Mouse (Mus musculus) heart, embryonic 11.5 days (tissue): Measurements from ENCODE around the gene Cetn3. TPM values are rescaled to one million over a fixed set of nuclear protein-coding genes. Genes with fewer than 3 reads are reported as not detected.

Source experiments
- ATAC-seq: fragments of 200-750 bp; cut with Nextera tagmentation; replicated peaks from 2 replicates; pipeline ENCODE4 v1.8.0; 2017; ENCODE audit warnings: moderate library complexity; ENCODE audit not compliant: insufficient number of reproducible peaks, low FRiP score, low TSS enrichment
- H3K27ac ChIP-seq: fragments of 300-500 bp; sonication (generic); 2 replicates; pipeline ENCODE4 v1.5.1; 2014; ENCODE audit warnings: mild to moderate bottlenecking, low read depth, low read length
- H3K27me3 ChIP-seq: fragments of 300-500 bp; sonication (generic); 2 replicates; pipeline ENCODE4 v1.6.1; 2014; ENCODE audit warnings: mild to moderate bottlenecking, low read length, mixed read lengths; ENCODE audit not compliant: control insufficient read depth, insufficient read depth
- H3K36me3 ChIP-seq: fragments of 300-500 bp; sonication (generic); 2 replicates; pipeline ENCODE4 v1.6.1; 2014; ENCODE audit warnings: mild to moderate bottlenecking, low read length, moderate library complexity, mixed read lengths; ENCODE audit not compliant: control insufficient read depth, insufficient read depth
- H3K4me1 ChIP-seq: fragments of 300-500 bp; sonication (generic); 2 replicates; pipeline ENCODE4 v1.6.1; 2014; ENCODE audit warnings: low read length; ENCODE audit not compliant: control insufficient read depth, insufficient read depth
- H3K4me2 ChIP-seq: fragments of 300-500 bp; sonication (generic); 2 replicates; pipeline ENCODE4 v1.6.1; 2014; ENCODE audit warnings: mild to moderate bottlenecking, moderate library complexity
- H3K4me3 ChIP-seq: fragments of 300-500 bp; sonication (generic); 2 replicates; pipeline ENCODE4 v1.5.1; 2014; ENCODE audit warnings: low read depth, low read length
- H3K9ac ChIP-seq: fragments of 300-500 bp; sonication (generic); 2 replicates; pipeline ENCODE4 v1.6.1; 2014; ENCODE audit warnings: mild to moderate bottlenecking, low read depth, low read length, moderate library complexity
- H3K9me3 ChIP-seq: fragments of 300-500 bp; sonication (generic); replicated peaks from 2 replicates; pipeline ENCODE4 v1.6.1; 2016; ENCODE audit warnings: low read length; ENCODE audit not compliant: control insufficient read depth
- WGBS: fragments of 180-500 bp; shearing (Covaris S2); extraction: QIAGEN DNeasy Blood & Tissue Kit; methylation state at CpG from one replicate; pipeline ENCODE4 v1.1.7; 2014; ENCODE audit not compliant: insufficient replicate concordance; 5-methylcytosine and 5-hydroxymethylcytosine counted together
- polyA plus RNA-seq: library from polyadenylated mRNA; unstranded; fragments of >200 nt; fragmentation: Nextera tagmentation; extraction: Ambion mirVana; gene quantifications from 2 replicates; pipeline ENCODE4 v1.2.1, GENCODE M21; 2014

Gene Cetn3
- polyA plus RNA-seq: 220 and 240 TPM in 2 replicates

GRCm38 (mm10) chr13:81782971-81783404 is at the start of gene Cetn3:
Cetn3 (plus strand) TSS chr13:81783077.
- Histone ChIP-seq H3K4me3 (peak within 1 kb of the TSS; percentile 61), H3K4me1 (peaks cover 11% of the 10 kb centered on the region), H3K4me2 (peak within 1 kb of the TSS; percentile 77), H3K36me3 (no peaks in the 10 kb centered on the region), H3K9me3 (no peaks in the 10 kb centered on the region), H3K27ac (peak within 1 kb of the TSS; percentile 97), H3K27me3 (no peaks in the 10 kb centered on the region), H3K9ac (peak within 1 kb of the TSS; percentile 84)
- 0% methylated on average over 29 of the region's 29 CpGs for WGBS
- peak; percentile 90 for ATAC-seq

DNA sequence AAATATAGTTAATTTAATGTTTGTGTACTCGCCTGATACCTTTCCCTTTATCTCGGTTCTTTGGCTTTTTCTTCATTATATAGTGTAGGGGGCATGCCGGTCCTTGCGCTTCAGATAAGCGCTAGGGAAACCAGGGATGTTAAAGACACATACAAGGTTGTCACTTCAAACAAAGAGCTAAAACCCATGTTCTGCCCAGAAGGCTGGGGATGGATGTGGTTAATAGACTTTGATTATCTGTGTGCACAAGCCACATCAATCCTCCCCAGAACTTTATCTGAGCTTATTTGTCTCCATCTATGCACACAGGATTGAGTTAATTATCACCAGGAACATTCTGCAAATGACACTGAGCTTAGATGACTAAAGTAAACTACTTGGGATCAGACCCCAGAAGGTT is 46.3 kb upstream of the Cetn3 start:
- Histone ChIP-seq H3K4me2 (no peak overlapping the region), H3K27me3 (no peaks in the 10 kb centered on the region), H3K9ac (no peak overlapping the region), H3K4me3 (no peak overlapping the region), H3K4me1 (no peaks in the 10 kb centered on the region), H3K9me3 (no peaks in the 10 kb centered on the region), H3K27ac (no peak overlapping the region), H3K36me3 (no peaks in the 10 kb centered on the region)
- WGBS: 74% methylated on average over 5 of the region's 5 CpGs
- no peak for ATAC-seq

GRCm38 (mm10) chr13:81740898-81741297 is 42.0 kb upstream of the Cetn3 start:
- ATAC-seq: 0 out of 2 replicates have a peak, but pooled peaks have one; percentile 10
- whole genome bisulfite sequencing: 37% methylated on average over 3 of the region's 3 CpGs
- H3K36me3 ChIP-seq: no peaks in the 10 kb centered on the region
- no peak overlapping the region for H3K4me2 ChIP-seq
- no peak overlapping the region for H3K4me3 ChIP-seq
- no peak overlapping the region for H3K9ac ChIP-seq
- no peaks in the 10 kb centered on the region for H3K27me3 ChIP-seq
- no peaks in the 10 kb centered on the region for H3K4me1 ChIP-seq
- H3K27ac ChIP-seq: no peak overlapping the region
- H3K9me3 ChIP-seq: no peaks in the 10 kb centered on the region

- no peaks in the 10 kb centered on the region for H3K9me3 ChIP-seq
- H3K9ac ChIP-seq: no peak overlapping the region
- H3K4me3 ChIP-seq: no peak overlapping the region
- no peaks in the 10 kb centered on the region for H3K36me3 ChIP-seq
- no peaks in the 10 kb centered on the region for H3K4me1 ChIP-seq
- no peak overlapping the region for H3K4me2 ChIP-seq
- WGBS: 44% methylated on average over 10 of the region's 10 CpGs
- ATAC-seq: no peak
- H3K27me3 ChIP-seq: no peaks in the 10 kb centered on the region
- H3K27ac ChIP-seq: no peak overlapping the region
Observed at GRCm38 (mm10) chr13:81743391-81744091, 39.3 kb upstream of the Cetn3 start.

DNA sequence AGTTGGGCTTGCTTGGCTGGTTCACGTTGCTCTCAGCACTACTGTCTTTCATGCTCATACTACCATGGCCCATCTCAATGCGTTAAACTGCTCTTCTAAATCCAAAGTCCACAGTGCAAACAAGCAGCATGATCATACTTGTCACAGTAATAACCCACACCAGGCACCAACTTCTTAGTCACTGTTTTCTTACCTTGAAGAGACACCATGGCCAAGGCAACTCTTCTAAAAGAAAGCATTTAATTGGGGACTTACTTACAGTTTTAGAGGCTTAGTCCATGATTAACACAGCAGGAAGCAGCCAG is 38.8 kb upstream of the Cetn3 start:
- Histone ChIP-seq H3K27ac (no peak overlapping the region), H3K36me3 (no peaks in the 10 kb centered on the region), H3K4me1 (no peaks in the 10 kb centered on the region), H3K9me3 (no peaks in the 10 kb centered on the region), H3K27me3 (no peaks in the 10 kb centered on the region), H3K9ac (no peak overlapping the region), H3K4me3 (no peak overlapping the region), H3K4me2 (no peak overlapping the region)
- WGBS: 35% methylated on average over 2 of the region's 2 CpGs
- ATAC-seq: no peak

- Histone ChIP-seq H3K27ac (no peak overlapping the region), H3K4me1 (0 out of 2 replicates have a peak, but pooled peaks cover 3% of the 10 kb centered on the region)
- ATAC-seq: no peak
Observed at GRCm38 (mm10) chr13:81754878-81755277, 28.0 kb upstream of the Cetn3 start.

GRCm38 (mm10) chr13:81755324-81755723 is 27.6 kb upstream of the Cetn3 start:
- H3K9ac ChIP-seq: no peak overlapping the region
- 82% methylated on average over 1 of the region's 1 CpGs for WGBS
- no peak overlapping the region for H3K4me2 ChIP-seq
- no peak overlapping the region for H3K27ac ChIP-seq
- no peak for ATAC-seq
- 0 out of 2 replicates have a peak, but pooled peaks cover 3% of the 10 kb centered on the region for H3K4me1 ChIP-seq
- no peaks in the 10 kb centered on the region for H3K36me3 ChIP-seq
- H3K4me3 ChIP-seq: no peak overlapping the region
- H3K27me3 ChIP-seq: no peaks in the 10 kb centered on the region
- no peaks in the 10 kb centered on the region for H3K9me3 ChIP-seq

More at GRCm38 (mm10) chr13:81754878-81755277, 28.0 kb upstream of the Cetn3 start:
- no peaks in the 10 kb centered on the region for H3K27me3 ChIP-seq
- H3K36me3 ChIP-seq: no peaks in the 10 kb centered on the region
- H3K4me3 ChIP-seq: no peak overlapping the region
- no peak overlapping the region for H3K4me2 ChIP-seq
- no peaks in the 10 kb centered on the region for H3K9me3 ChIP-seq
- no peak overlapping the region for H3K9ac ChIP-seq

DNA sequence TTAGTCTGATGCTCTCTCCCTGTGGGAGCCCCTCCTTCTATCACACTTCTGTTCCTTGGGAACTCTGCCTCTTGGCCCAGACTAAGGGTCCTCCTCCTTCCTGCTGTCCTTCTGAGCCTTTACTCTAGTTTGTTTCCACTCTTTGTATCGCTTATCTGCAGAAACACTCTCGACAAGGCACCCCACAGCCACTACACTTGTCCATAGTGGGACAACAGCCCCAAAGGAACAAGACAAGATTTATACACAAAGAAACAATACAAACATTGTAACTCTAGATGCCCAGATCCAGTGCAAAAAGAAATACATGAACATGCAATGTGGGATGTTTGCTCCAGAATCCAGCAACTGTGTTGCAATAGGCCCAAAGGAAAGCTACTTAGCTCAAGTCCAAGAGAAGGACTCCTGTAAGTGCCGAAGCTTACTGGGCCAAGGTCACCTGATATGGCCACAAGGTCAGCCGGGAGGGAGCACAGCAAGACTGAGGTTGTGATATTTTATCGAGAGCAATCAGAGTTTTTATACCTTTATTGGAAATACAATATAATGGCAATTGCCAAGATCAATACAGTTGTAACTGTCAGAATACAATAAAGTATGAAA is 25.7 kb upstream of the Cetn3 start:
- no peak overlapping the region for H3K9ac ChIP-seq
- no peak for ATAC-seq
- H3K27ac ChIP-seq: no peak overlapping the region
- H3K27me3 ChIP-seq: no peaks in the 10 kb centered on the region
- no peaks in the 10 kb centered on the region for H3K9me3 ChIP-seq
- no peaks in the 10 kb centered on the region for H3K36me3 ChIP-seq
- H3K4me3 ChIP-seq: no peak overlapping the region
- H3K4me2 ChIP-seq: no peak overlapping the region
- H3K4me1 ChIP-seq: 0 out of 2 replicates have a peak, but pooled peaks cover 3% of the 10 kb centered on the region
- WGBS: 64% methylated on average over 5 of the region's 5 CpGs

DNA sequence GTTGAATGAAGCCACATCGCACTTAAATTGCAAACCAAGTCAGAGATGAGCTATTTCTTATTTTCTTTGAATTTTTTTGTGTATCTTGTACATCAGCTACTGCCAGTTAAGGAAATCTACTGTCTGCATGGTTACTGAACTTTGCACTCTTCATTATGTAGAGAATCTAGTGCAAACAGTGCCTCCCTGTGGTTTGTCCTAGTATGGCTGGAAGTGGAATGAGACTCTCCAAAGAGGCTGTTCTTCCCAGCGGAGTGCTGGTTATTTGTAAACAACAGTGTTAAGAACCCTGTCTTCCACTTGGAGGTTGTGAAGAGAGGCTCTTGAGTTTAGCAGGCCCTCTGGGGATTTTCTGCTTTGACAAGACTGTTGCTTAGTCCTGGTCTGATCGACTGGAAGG is 22.5 kb upstream of the Cetn3 start:
- no peak overlapping the region for H3K4me2 ChIP-seq
- H3K9me3 ChIP-seq: no peaks in the 10 kb centered on the region
- 0 out of 2 replicates have a peak, but pooled peaks cover 3% of the 10 kb centered on the region for H3K4me1 ChIP-seq
- H3K27me3 ChIP-seq: no peaks in the 10 kb centered on the region
- ATAC-seq: no peak
- H3K9ac ChIP-seq: no peak overlapping the region
- no peaks in the 10 kb centered on the region for H3K36me3 ChIP-seq
- 27% methylated on average over 3 of the region's 3 CpGs for WGBS
- H3K27ac ChIP-seq: no peak overlapping the region
- H3K4me3 ChIP-seq: no peak overlapping the region
